Mouse (Mus musculus): Measurements from ENCODE around the gene Flt4.

Gene Flt4

GRCm38 (mm10) chr11:49697779-49698178 lies 88.7 kb downstream of the Flt4 start:
- DNase-seq (ENCODE audit: extremely low read depth, low read depth): no peak

GRCm38 (mm10) chr11:49699079-49699478 lies 90.0 kb downstream of the Flt4 start:
- DNase-seq (ENCODE audit: extremely low read depth, low read depth): no peak

GRCm38 (mm10) chr11:49702014-49702413 lies 93.0 kb downstream of the Flt4 start:
- no peak for DNase-seq (ENCODE audit: extremely low read depth, low read depth)
